In the genomic region with DNA sequence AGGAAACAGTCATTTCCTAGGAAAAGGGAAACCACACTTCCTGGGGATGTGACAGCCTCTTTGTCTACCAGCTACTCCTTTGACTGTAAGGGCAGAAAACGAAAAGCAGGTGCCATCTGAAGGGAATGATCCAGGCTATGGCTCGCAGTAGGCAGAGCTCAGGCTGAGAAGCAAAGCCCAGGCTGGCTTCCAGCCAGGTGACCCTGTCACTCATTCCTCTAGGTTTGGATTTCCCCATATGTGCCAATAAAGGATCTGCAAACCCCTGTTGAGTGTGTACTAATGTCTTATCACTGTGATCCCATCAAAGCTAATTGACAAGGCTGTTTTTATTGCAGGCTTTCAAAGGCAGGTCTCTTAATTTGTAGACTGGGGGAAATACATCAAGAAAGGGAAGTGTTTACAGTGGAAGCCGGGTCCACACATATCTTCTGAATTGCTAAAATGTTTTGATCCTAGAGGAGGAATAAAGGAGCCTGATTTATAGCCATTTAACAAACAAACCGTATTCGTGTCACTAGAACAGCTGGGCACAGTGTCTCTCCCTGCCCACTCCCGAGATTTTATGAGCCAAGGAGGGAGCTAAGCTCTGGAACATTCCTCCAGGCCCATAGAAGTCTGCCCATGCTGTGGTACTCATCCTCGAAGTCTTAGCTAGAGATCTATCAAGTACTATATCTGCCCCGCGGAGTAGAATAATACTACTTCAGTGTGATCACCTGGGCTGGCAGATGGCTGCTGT, we compare ENCODE assay signal across 10 mouse cellular contexts.
A peak's percentile ranks its signal among the peaks of the same experiment; 100 is the strongest.
DNase-seq lines count a peak whose midpoint lies in the region; ATAC-seq and TF ChIP-seq lines count a peak whose summit lies in the region.
"Had no signal": no experiment of that assay in that cellular context is flagged by ENCODE, and none has a peak within 500 bp of the region (broad histone marks: within the 10 kb centered on the region; RNA-seq: fewer than 3 reads in every experiment).

No protein-coding gene starts in this region.

- no peaks in the 10 kb centered on the region; the same call in 1 of the 2 replicates for H3K27me3 ChIP-seq in hindbrain, embryonic 13.5 days
- H3K27me3 ChIP-seq in hindbrain, embryonic 11.5 days (ENCODE audit: control insufficient read depth, insufficient read depth, low read length), result no peaks in the 10 kb centered on the region
- H3K27me3 ChIP-seq in midbrain, postnatal 0 days (ENCODE audit: insufficient read depth, low read length), result no peaks in the 10 kb centered on the region
- peaks cover 4% of the 10 kb centered on the region; the same call in 1 of the 2 replicates for H3K27me3 ChIP-seq in midbrain, embryonic 13.5 days

- peaks cover 38% of the 10 kb centered on the region for H3K4me1 ChIP-seq in hindbrain, embryonic 13.5 days (replicated peaks)
- no peaks in the 10 kb centered on the region for H3K4me1 ChIP-seq in hindbrain, embryonic 11.5 days (replicated peaks; ENCODE audit: control insufficient read depth, insufficient read depth, low read length)
- no peaks in the 10 kb centered on the region for H3K4me1 ChIP-seq in midbrain, postnatal 0 days (ENCODE audit: insufficient read depth, low read length)
- peaks cover 30% of the 10 kb centered on the region for H3K4me1 ChIP-seq in midbrain, embryonic 13.5 days (replicated peaks)

- DNase-seq in hindbrain, embryonic 11.5 days (ENCODE audit: low spot score), result no peak
- peak; percentile 74 for DNase-seq in midbrain, postnatal 0 days (ENCODE audit: low spot score)
- peak; percentile 17 for DNase-seq in forelimb bud, embryonic 11.5 days (ENCODE audit: low read depth, low spot score)
- DNase-seq in retina, postnatal 7 days (ENCODE audit: low read depth, low spot score), result peak; percentile 19
- DNase-seq in left cerebral cortex, adult 8-10 months (ENCODE audit: low spot score in 2 of 2), result no peak
- DNase-seq: cerebellum, postnatal 36 days; lung, postnatal 14 days; thymus, postnatal 14 days had no signal

- no peaks in the 10 kb centered on the region for H3K9me3 ChIP-seq in hindbrain, embryonic 13.5 days
- H3K9me3 ChIP-seq in hindbrain, embryonic 11.5 days (ENCODE audit: control insufficient read depth, low read length), result no peaks in the 10 kb centered on the region
- no peaks in the 10 kb centered on the region for H3K9me3 ChIP-seq in midbrain, postnatal 0 days (ENCODE audit: low read length)
- no peaks in the 10 kb centered on the region for H3K9me3 ChIP-seq in midbrain, embryonic 13.5 days

- no peaks in the 10 kb centered on the region for H3K36me3 ChIP-seq in hindbrain, embryonic 13.5 days
- H3K36me3 ChIP-seq in hindbrain, embryonic 11.5 days (ENCODE audit: control insufficient read depth, insufficient read depth, low read length), result no peaks in the 10 kb centered on the region
- no peaks in the 10 kb centered on the region for H3K36me3 ChIP-seq in midbrain, postnatal 0 days (ENCODE audit: insufficient read depth, low read length)
- H3K36me3 ChIP-seq in midbrain, embryonic 13.5 days, result no peaks in the 10 kb centered on the region

- H3K4me2 ChIP-seq in hindbrain, embryonic 13.5 days, result no peak overlapping the region
- no peak overlapping the region for H3K4me2 ChIP-seq in hindbrain, embryonic 11.5 days (replicated peaks; ENCODE audit: low read depth, low read length)
- no peak overlapping the region for H3K4me2 ChIP-seq in midbrain, postnatal 0 days (ENCODE audit: low read depth, low read length, poor library complexity, severe bottlenecking)
- H3K4me2 ChIP-seq in midbrain, embryonic 13.5 days (replicated peaks), result no peak overlapping the region

- H3K4me3 ChIP-seq in hindbrain, embryonic 13.5 days, result no peak overlapping the region
- H3K4me3 ChIP-seq in hindbrain, embryonic 11.5 days (ENCODE audit: low read depth, low read length), result no peak overlapping the region
- no peak overlapping the region for H3K4me3 ChIP-seq in midbrain, postnatal 0 days (ENCODE audit: low read depth, low read length)
- no peak overlapping the region for H3K4me3 ChIP-seq in midbrain, embryonic 13.5 days (replicated peaks)

- peak overlapping the region; percentile 30; the same call in 1 of the 2 replicates for H3K27ac ChIP-seq in hindbrain, embryonic 13.5 days
- H3K27ac ChIP-seq in hindbrain, embryonic 11.5 days (ENCODE audit: low read depth, low read length), result no peak overlapping the region
- H3K27ac ChIP-seq in midbrain, postnatal 0 days (ENCODE audit: low read depth, low read length), result no peak overlapping the region
- H3K27ac ChIP-seq in midbrain, embryonic 13.5 days, result no peak overlapping the region

- 59% methylated on average over 9 of the region's 9 CpGs for WGBS in hindbrain, embryonic 13.5 days
- WGBS in hindbrain, embryonic 11.5 days, result 76% methylated on average over 9 of the region's 9 CpGs
- 69% methylated on average over 9 of the region's 9 CpGs for WGBS in midbrain, postnatal 0 days
- whole genome bisulfite sequencing in midbrain, embryonic 13.5 days, result 73% methylated on average over 9 of the region's 9 CpGs

- no peak for TF ChIP-seq CTCF in midbrain, postnatal 0 days (IDR thresholded peaks at IDR 0.05)

- no peak for ATAC-seq in hindbrain, embryonic 13.5 days (ENCODE audit: low FRiP score)
- no peak for ATAC-seq in hindbrain, embryonic 11.5 days (ENCODE audit: low FRiP score)
- no peak for ATAC-seq in midbrain, postnatal 0 days (ENCODE audit: low FRiP score)
- no peak; the same call in 1 of the 2 replicates for ATAC-seq in midbrain, embryonic 13.5 days

- H3K9ac ChIP-seq in hindbrain, embryonic 13.5 days, result no peak overlapping the region
- no peak overlapping the region for H3K9ac ChIP-seq in hindbrain, embryonic 11.5 days (ENCODE audit: low read depth, low read length)
- no peak overlapping the region for H3K9ac ChIP-seq in midbrain, postnatal 0 days (replicated peaks; ENCODE audit: low read length, poor library complexity, severe bottlenecking)
- H3K9ac ChIP-seq in midbrain, embryonic 13.5 days (replicated peaks), result no peak overlapping the region

Comparison
In these comparisons a context has a peak if more than half of its experiments do, and no peak if none do; other contexts are left out.
1. DNase-seq: peak in midbrain, postnatal 0 days (single experiment), forelimb bud, embryonic 11.5 days (single experiment) and retina, postnatal 7 days (single experiment); none in hindbrain, embryonic 11.5 days (single experiment) and left cerebral cortex, adult 8-10 months (0 of 2).